Mouse (Mus musculus) spleen, adult 2 months (tissue): ENCODE results near the gene Ect2l. TPM values are rescaled to one million over a fixed set of nuclear protein-coding genes. Genes with fewer than 3 reads are reported as not detected.
A peak's percentile ranks its signal among the peaks of the same experiment; 100 is the strongest.
"Not testable (repeated sequence)": the region's sequence is repeated elsewhere in the genome, so short reads cannot be mapped to it uniquely, and the experiment has no call there.

Experiments used
- DNase-seq, 2 experiments: peaks; one replicate each; pipeline versions ENCODE4 v3.0.0 to v3.0.0-alpha.2; 2012 to 2021; ENCODE audit warnings: low spot score in 2 of 2, low read depth in 1 of 2
- H3K27ac ChIP-seq: fragments of 200-500 bp; 2 replicates; pipeline ENCODE4 v1.5.1; 2012; ENCODE audit warnings: low read length, inconsistent platforms; ENCODE audit not compliant: insufficient read depth
- H3K27me3 ChIP-seq: fragments of 200-500 bp; 2 replicates; pipeline ENCODE4 v1.6.1; 2012; ENCODE audit warnings: mild to moderate bottlenecking, moderate library complexity, low read length, inconsistent platforms; ENCODE audit not compliant: control insufficient read depth, insufficient read depth
- H3K36me3 ChIP-seq: fragments of 200-500 bp; 2 replicates; pipeline ENCODE4 v1.6.1; 2012; ENCODE audit warnings: mild to moderate bottlenecking, low read length, inconsistent platforms; ENCODE audit not compliant: control insufficient read depth, insufficient read depth
- H3K4me1 ChIP-seq: fragments of 200-500 bp; 2 replicates; pipeline ENCODE4 v1.6.1; 2011; ENCODE audit warnings: inconsistent platforms; ENCODE audit not compliant: control insufficient read depth, insufficient read depth, insufficient read length
- H3K4me3 ChIP-seq: fragments of 200-500 bp; 2 replicates; pipeline ENCODE4 v1.5.1; 2011; ENCODE audit warnings: mild to moderate bottlenecking, inconsistent platforms; ENCODE audit not compliant: insufficient read depth, insufficient read length; ENCODE audit errors: extremely low read depth
- CTCF ChIP-seq: fragments of 200-500 bp; IDR thresholded peaks from 2 replicates; pipeline ENCODE4 v1.5.1; 2011; ENCODE audit warnings: mild to moderate bottlenecking, inconsistent platforms; ENCODE audit not compliant: insufficient read depth, insufficient read length, insufficient replicate concordance; ENCODE audit errors: extremely low read depth
- POLR2A ChIP-seq: fragments of 200-500 bp; IDR thresholded peaks from 2 replicates; pipeline ENCODE4 v1.6.1; 2011; ENCODE audit warnings: low read depth, low read length, inconsistent platforms
- WGBS: fragments of 180-500 bp; shearing (Covaris S2); methylation state at CpG from one replicate; pipeline ENCODE4 v1.1.7; 2018; 5-methylcytosine and 5-hydroxymethylcytosine counted together
- polyA plus RNA-seq: library from polyadenylated mRNA; depleted of rRNA; stranded (reverse); fragments of >200 nt; gene quantifications from 2 replicates; pipeline ENCODE4 v1.2.3, GENCODE M21; 2012

Ect2l gene
- polyA plus RNA-seq, 1 experiment: not detected

DNA sequence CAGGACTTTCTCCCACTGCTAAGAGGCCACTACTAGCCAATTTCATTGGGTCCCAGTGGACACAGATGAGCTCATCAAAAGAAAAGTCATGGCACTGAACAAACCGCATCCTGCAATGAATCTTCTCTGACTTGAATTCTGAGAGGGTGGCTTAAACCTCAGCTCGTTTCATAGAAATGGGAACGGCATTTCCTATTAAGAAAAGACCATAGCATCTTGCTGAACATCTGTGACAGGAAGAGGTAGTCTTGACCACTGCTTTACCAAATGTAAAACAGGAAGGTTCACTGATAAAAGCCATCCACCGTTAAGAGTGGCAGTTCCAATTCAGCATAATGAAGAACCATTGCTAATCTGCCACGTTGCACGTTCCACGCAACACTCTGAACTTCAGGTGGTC is 34.0 kb downstream of the Ect2l start:
- Histone ChIP-seq H3K4me3 (no peak overlapping the region), H3K27ac (no peak overlapping the region), H3K27me3 (no peaks in the 10 kb centered on the region), H3K36me3 (no peaks in the 10 kb centered on the region), H3K4me1 (no peaks in the 10 kb centered on the region)
- no peak for DNase-seq
- no peak for TF ChIP-seq CTCF
- WGBS: 40% methylated on average over 7 of the region's 7 CpGs

DNA sequence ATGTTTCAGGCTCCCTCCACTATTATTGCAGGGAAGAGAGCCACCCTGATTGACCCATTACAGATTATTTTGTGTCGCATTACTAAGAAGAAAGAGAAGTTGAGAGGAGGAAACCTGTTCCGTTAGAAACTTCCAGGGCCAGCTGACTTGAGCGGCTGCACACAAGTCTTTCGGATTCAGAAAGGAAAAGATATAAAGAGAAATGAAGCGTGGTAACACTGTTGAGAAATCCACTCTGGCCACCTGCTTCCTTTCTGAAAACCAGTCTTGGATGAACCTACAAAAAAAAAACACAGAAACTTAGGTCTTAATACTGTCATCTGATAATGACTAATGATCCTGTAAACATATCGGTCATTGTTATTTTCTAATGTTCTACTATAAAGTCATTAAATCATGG is 35.6 kb downstream of the Ect2l start:
- Histone ChIP-seq H3K4me3 (no peak overlapping the region), H3K27ac (no peak overlapping the region), H3K4me1 (no peaks in the 10 kb centered on the region), H3K27me3 (no peaks in the 10 kb centered on the region), H3K36me3 (no peaks in the 10 kb centered on the region)
- DNase-seq: no peak
- TF ChIP-seq CTCF (no peak), POLR2A (no peak)
- 43% methylated on average over 6 of the region's 6 CpGs for WGBS

DNA sequence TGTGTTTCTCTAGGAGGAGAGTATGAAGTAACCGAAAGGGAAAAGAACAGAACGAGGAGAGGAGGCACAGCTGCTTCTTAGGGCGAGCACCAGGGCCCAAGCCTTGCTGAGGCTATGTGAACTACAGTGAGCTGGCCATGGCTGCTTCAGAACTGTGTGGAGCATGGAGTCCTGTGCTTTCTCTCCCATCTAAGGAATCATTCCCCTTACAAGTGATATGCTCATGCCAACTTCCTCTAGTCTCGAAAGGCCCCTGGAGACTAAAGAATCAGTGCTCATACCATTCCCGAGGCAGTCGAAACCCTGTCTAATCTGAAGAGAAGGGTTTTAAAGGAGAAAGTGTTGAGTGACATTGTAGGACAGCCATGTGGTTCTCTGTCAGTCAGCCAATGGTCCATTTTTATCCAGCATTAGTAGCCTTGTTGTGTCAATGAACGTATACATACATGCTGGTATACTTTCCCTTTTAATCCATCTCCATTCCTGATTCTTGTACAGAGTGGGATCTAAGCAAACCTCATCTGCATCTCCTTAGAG is 48.2 kb downstream of the Ect2l start:
- DNase-seq: no peak
- TF ChIP-seq CTCF (no peak), POLR2A (no peak)
- H3K4me3 ChIP-seq: no peak overlapping the region
- no peak overlapping the region for H3K27ac ChIP-seq
- H3K36me3 ChIP-seq: no peaks in the 10 kb centered on the region
- 82% methylated on average over 7 of the region's 7 CpGs for WGBS
- no peaks in the 10 kb centered on the region for H3K27me3 ChIP-seq
- no peaks in the 10 kb centered on the region for H3K4me1 ChIP-seq

DNA sequence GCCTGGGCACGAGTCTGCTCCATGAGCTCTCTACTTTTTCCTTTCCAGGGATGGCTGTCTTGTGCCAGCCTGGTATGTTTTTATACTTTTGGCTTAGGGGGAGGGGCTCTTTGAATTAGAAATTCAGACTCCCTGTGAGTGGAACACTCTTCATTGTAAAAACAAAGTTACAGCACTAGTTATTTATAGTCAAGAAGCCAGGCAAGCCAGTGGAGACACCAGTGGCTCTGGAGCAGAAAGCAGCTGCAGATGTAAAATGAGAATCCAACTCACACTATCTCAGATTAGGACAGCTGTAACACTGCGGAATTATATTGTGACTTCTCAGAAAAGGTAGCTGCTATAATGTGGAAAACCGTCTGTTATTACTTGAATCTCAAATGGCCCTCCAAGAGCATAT is 63.5 kb downstream of the Ect2l start:
- H3K27me3 ChIP-seq: no peaks in the 10 kb centered on the region
- DNase-seq: no peak
- no peaks in the 10 kb centered on the region for H3K4me1 ChIP-seq
- no peak overlapping the region for H3K4me3 ChIP-seq
- TF ChIP-seq POLR2A (no peak), CTCF (no peak)
- no peaks in the 10 kb centered on the region for H3K36me3 ChIP-seq
- H3K27ac ChIP-seq: no peak overlapping the region
- WGBS: 85% methylated on average over 3 of the region's 3 CpGs

DNA sequence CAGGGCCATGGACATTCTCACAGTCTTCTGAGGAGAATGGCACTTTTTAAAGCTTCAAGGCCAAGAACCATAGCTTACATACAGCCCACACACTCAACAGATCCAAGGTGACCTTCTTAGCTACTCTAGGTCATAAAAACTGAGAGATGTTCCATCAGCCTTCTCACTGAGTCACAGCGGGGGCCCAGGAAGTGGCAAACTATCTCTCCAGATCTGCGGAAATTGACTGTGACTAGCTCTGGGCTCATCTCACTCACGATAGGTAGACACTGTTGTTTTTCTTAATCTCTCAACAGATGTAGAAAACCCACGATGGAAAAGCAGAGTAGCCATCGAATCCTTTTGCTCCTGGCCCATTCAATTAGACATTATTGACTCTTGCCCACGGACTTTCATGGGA is 68.5 kb downstream of the Ect2l start:
- no peaks in the 10 kb centered on the region for H3K36me3 ChIP-seq
- H3K27ac ChIP-seq: peak overlapping the region; percentile 55; the same call in 1 of the 2 replicates
- 83% methylated on average over 6 of the region's 6 CpGs for WGBS
- no peak overlapping the region for H3K4me3 ChIP-seq
- H3K27me3 ChIP-seq: no peaks in the 10 kb centered on the region
- DNase-seq: peak in 1 of 2 experiments; percentile 12
- H3K4me1 ChIP-seq: no peaks in the 10 kb centered on the region
- no peak for TF ChIP-seq CTCF
- no peak for TF ChIP-seq POLR2A

DNA sequence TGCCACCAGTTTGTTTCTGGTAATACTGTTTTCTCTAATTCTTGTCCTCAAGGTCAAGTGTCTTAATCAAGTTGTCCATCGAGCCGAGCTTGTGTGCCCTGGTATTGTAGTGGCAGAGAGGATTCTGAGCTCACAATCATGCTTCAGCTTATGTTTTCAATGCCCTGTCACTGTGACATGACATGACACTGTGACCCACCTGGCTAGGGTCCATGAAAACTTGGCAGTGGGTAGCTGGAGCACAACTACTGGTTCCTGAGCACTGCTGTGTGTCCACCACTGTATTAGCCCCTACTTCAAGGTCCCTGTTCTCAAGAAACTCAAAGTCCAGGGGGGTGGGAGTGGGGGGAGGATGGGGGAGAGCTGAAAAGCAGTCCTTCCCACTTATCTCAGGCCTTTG is 69.3 kb downstream of the Ect2l start:
- WGBS: 92% methylated on average over 2 of the region's 2 CpGs
- H3K27me3 ChIP-seq: no peaks in the 10 kb centered on the region
- H3K27ac ChIP-seq: no peak overlapping the region
- no peaks in the 10 kb centered on the region for H3K4me1 ChIP-seq
- no peak for DNase-seq
- H3K36me3 ChIP-seq: no peaks in the 10 kb centered on the region
- H3K4me3 ChIP-seq: no peak overlapping the region
- TF ChIP-seq POLR2A (no peak), CTCF (no peak)

DNA sequence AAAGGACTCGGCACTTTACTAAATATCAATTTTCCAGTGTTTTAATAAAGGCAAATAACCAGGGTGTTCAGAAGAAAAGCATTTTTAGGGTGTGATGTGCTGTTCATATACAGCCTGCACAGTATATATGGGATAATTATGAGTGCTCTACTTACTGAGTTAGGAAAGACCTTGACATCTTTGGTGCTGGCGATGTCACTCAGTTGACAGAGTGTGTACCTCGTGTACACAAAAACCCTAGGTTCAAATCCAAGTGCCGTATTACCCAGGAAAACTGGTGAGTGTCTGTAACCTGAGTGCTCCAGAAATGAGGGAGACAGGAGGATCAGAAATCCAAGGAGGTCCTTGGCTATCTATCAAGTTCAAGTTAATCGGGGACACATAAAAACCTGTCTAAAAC is 71.1 kb downstream of the Ect2l start:
- Histone ChIP-seq H3K36me3 (no peaks in the 10 kb centered on the region), H3K27me3 (no peaks in the 10 kb centered on the region), H3K4me3 (peak overlapping the region; percentile 36), H3K27ac (peak overlapping the region; percentile 29; the same call in 1 of the 2 replicates), H3K4me1 (no peaks in the 10 kb centered on the region)
- WGBS: 77% methylated on average over 5 of the region's 5 CpGs
- TF ChIP-seq CTCF (no peak), POLR2A (no peak)
- DNase-seq: no peak

DNA sequence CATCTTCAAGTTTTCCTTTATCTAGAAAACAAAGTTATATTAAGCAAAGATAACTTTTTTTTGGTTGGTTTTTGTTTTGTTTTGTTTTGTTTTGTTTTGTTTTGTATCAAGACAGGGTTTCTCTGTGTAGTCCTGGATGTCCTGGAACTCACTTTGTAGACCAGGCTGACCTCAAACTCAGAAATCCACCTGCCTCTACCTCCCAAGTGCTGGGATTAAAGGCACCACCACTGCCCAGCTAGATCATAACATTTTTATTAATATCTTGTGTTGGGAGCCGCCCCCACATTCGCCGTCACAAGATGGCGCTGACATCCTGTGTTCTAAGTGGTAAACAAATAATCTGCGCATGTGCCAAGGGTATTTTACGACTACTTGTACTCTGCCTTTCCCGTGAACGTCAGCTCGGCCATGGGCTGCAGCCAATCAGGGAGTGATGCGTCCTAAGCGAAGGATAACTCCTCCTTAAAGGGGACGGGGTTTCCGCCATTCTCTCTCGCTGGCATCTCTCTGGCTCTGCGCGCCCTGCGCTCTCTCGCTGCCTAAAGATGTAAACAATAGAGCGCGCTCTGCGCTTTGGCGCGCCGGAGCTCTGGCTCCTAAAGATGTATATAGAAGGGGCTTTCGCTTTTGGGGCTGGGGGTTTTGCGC is 71.7 kb downstream of the Ect2l start:
- H3K27ac ChIP-seq, H3K4me1 ChIP-seq, H3K27me3 ChIP-seq, H3K36me3 ChIP-seq, DNase-seq: not testable (repeated sequence)
- 82% methylated on average over 15 of the region's 26 CpGs for WGBS
- peak overlapping the region; percentile 36; the same call in 1 of the 2 replicates for H3K4me3 ChIP-seq
